In genomic region chr12:86816171-86816701, GRCm38 (mm10) we compare ENCODE assay signal across 8 mouse cellular contexts.
DNase-seq lines count a peak whose midpoint lies in the region; ATAC-seq and TF ChIP-seq lines count a peak whose summit lies in the region.

No protein-coding gene starts in this region.

- TF ChIP-seq CTCF in cortical plate, adult 2 months (IDR thresholded peaks at IDR 0.05; ENCODE audit: extremely low read depth, insufficient read depth, low read length): no peak
- TF ChIP-seq CTCF in hindbrain, postnatal 0 days (IDR thresholded peaks at IDR 0.05; ENCODE audit: low read depth): no peak

- H3K36me3 ChIP-seq in lung, embryonic 15.5 days: no peaks in the 10 kb centered on the region
- H3K36me3 ChIP-seq in hindbrain, postnatal 0 days (ENCODE audit: insufficient read depth, low read length): no peaks in the 10 kb centered on the region
- no peaks in the 10 kb centered on the region for H3K36me3 ChIP-seq in stomach, embryonic 14.5 days (ENCODE audit: control insufficient read depth, insufficient read depth, low read length)

- no peaks in the 10 kb centered on the region for H3K9me3 ChIP-seq in lung, embryonic 15.5 days
- H3K9me3 ChIP-seq in hindbrain, postnatal 0 days (ENCODE audit: low read length): no peaks in the 10 kb centered on the region
- H3K9me3 ChIP-seq in stomach, embryonic 14.5 days (ENCODE audit: control insufficient read depth, low read depth, low read length): no peaks in the 10 kb centered on the region

- H3K27me3 ChIP-seq in lung, embryonic 15.5 days: no peaks in the 10 kb centered on the region
- no peaks in the 10 kb centered on the region for H3K27me3 ChIP-seq in hindbrain, postnatal 0 days (ENCODE audit: insufficient read depth, low read length)
- H3K27me3 ChIP-seq in stomach, embryonic 14.5 days (ENCODE audit: control insufficient read depth, insufficient read depth, low read length): no peaks in the 10 kb centered on the region

- ATAC-seq in lung, embryonic 15.5 days (ENCODE audit: borderline replicate concordance, extremely low read depth, low FRiP score, low TSS enrichment): no peak
- ATAC-seq in hindbrain, postnatal 0 days: peak; percentile 84
- peak; percentile 98 for ATAC-seq in megakaryocyte-erythroid progenitor cell, adult 5-6 weeks (replicated peaks; ENCODE audit: low FRiP score, low TSS enrichment, poor library complexity, severe bottlenecking)
- peak; percentile 42; the same call in 1 of the 2 replicates for ATAC-seq in stomach, embryonic 14.5 days (ENCODE audit: insufficient number of reproducible peaks, insufficient read depth, low FRiP score, low read depth)

- no peak overlapping the region for H3K4me3 ChIP-seq in lung, embryonic 15.5 days
- no peak overlapping the region for H3K4me3 ChIP-seq in cortical plate, adult 2 months (ENCODE audit: insufficient read depth, low read length)
- H3K4me3 ChIP-seq in hindbrain, postnatal 0 days (ENCODE audit: low read length): no peak overlapping the region
- no peak overlapping the region for H3K4me3 ChIP-seq in stomach, embryonic 14.5 days (ENCODE audit: low read depth, low read length)

- peak overlapping the region; percentile 58 for H3K27ac ChIP-seq in lung, embryonic 15.5 days
- peak overlapping the region; percentile 54 for H3K27ac ChIP-seq in cortical plate, adult 2 months (ENCODE audit: insufficient read depth, low read length)
- peak overlapping the region; percentile 79 for H3K27ac ChIP-seq in hindbrain, postnatal 0 days
- H3K27ac ChIP-seq in stomach, embryonic 14.5 days (ENCODE audit: low read length): peak overlapping the region; percentile 61; the same call in 1 of the 2 replicates

- no peak overlapping the region for H3K9ac ChIP-seq in lung, embryonic 15.5 days
- H3K9ac ChIP-seq in hindbrain, postnatal 0 days (replicated peaks; ENCODE audit: low read length): no peak overlapping the region
- H3K9ac ChIP-seq in stomach, embryonic 14.5 days (replicated peaks; ENCODE audit: low read depth, low read length): 0 out of 2 replicates have a peak overlapping the region, but pooled peaks have one; percentile 3

- DNase-seq in lung, postnatal 4 days: no peak
- peak; percentile 60 for DNase-seq in gastrocnemius, postnatal 10 days
- peak; percentile 89 for DNase-seq in hindbrain, postnatal 0 days (ENCODE audit: low spot score)
- no peak for DNase-seq in urinary bladder, postnatal 14 days (ENCODE audit: low spot score)

- H3K4me2 ChIP-seq in lung, embryonic 15.5 days: no peak overlapping the region
- no peak overlapping the region for H3K4me2 ChIP-seq in hindbrain, postnatal 0 days (ENCODE audit: low read depth, low read length)
- H3K4me2 ChIP-seq in stomach, embryonic 14.5 days (replicated peaks; ENCODE audit: low read depth, low read length): no peak overlapping the region

- no peak for TF ChIP-seq POLR2A in cortical plate, adult 2 months (IDR thresholded peaks at IDR 0.05; ENCODE audit: extremely low read depth, insufficient read depth, low read length)

- peaks cover 49% of the 10 kb centered on the region for H3K4me1 ChIP-seq in lung, embryonic 15.5 days
- H3K4me1 ChIP-seq in cortical plate, adult 2 months (ENCODE audit: control insufficient read depth, insufficient read depth, low read length): peaks cover 22% of the 10 kb centered on the region
- peaks cover 30% of the 10 kb centered on the region for H3K4me1 ChIP-seq in hindbrain, postnatal 0 days (ENCODE audit: insufficient read depth, low read length)
- H3K4me1 ChIP-seq in stomach, embryonic 14.5 days (ENCODE audit: control insufficient read depth, insufficient read depth, low read length): peaks cover 17% of the 10 kb centered on the region

- WGBS in lung, embryonic 15.5 days: 12% methylated on average over 6 of the region's 6 CpGs
- 9% methylated on average over 6 of the region's 6 CpGs for whole genome bisulfite sequencing in hindbrain, postnatal 0 days
- WGBS in stomach, embryonic 14.5 days: 5% methylated on average over 6 of the region's 6 CpGs

Comparison
In these comparisons a context has a peak if more than half of its experiments do, and no peak if none do; other contexts are left out.
1. DNase-seq: peak in gastrocnemius, postnatal 10 days (single experiment) and hindbrain, postnatal 0 days (single experiment); none in lung, postnatal 4 days (0 of 2) and urinary bladder, postnatal 14 days (single experiment).
2. Peak in every context shown above with its lines, with median percentiles within 50 percentile points of each other: H3K27ac ChIP-seq.